In genomic region chr6:100288730-100289035, GRCm38 (mm10) we compare ENCODE assay signal across 7 mouse cellular contexts. TPM values are rescaled to one million over a fixed set of nuclear protein-coding genes. Genes with fewer than 3 reads are reported as not detected.
DNase-seq lines count a peak whose midpoint lies in the region; ATAC-seq lines count a peak whose summit lies in the region.

No protein-coding gene starts in this region.

- H3K9me3 ChIP-seq in liver, embryonic 13.5 days (replicated peaks) = no peaks in the 10 kb centered on the region

- peak overlapping the region; percentile 88 for H3K27ac ChIP-seq in liver, embryonic 13.5 days

- no peak overlapping the region for H3K9ac ChIP-seq in liver, embryonic 13.5 days

- 35% methylated on average over 4 of the region's 4 CpGs for WGBS in liver, embryonic 13.5 days (ENCODE audit: insufficient replicate concordance)

- peak overlapping the region; percentile 81 for H3K4me3 ChIP-seq in liver, embryonic 13.5 days (replicated peaks)

- no peak for ATAC-seq in liver, embryonic 13.5 days (ENCODE audit: low read depth)

- 0 out of 2 replicates have a peak, but pooled peaks cover 5% of the 10 kb centered on the region for H3K27me3 ChIP-seq in liver, embryonic 13.5 days

- H3K4me2 ChIP-seq in liver, embryonic 13.5 days = peak overlapping the region; percentile 100

- H3K4me1 ChIP-seq in liver, embryonic 13.5 days (replicated peaks) = peaks cover 39% of the 10 kb centered on the region

- peaks cover 3% of the 10 kb centered on the region; the same call in 1 of the 2 replicates for H3K36me3 ChIP-seq in liver, embryonic 13.5 days

- peak; percentile 29 for DNase-seq in left cerebral cortex, postnatal 4 days
- DNase-seq in left cerebral cortex, adult 11 months (ENCODE audit: low spot score) = no peak
- peak; percentile 18 for DNase-seq in adrenal gland, adult 8-10 months
- peak; percentile 51 to 59 for DNase-seq in cerebellum, postnatal 10 days
- no peak for DNase-seq in liver, embryonic 13.5 days
- DNase-seq in layer of hippocampus, postnatal 14 days (ENCODE audit: low spot score in 2 of 2) = no peak
- DNase-seq in layer of hippocampus, adult 18-20 months (ENCODE audit: low spot score in 2 of 2) = no peak

- intact Hi-C loops in left cerebral cortex, postnatal 4 days (cut with DNase I) = loop anchor here (5.0 to 10.0 kb wide), 2 partner anchors 356 to 386 kb away; no protein-coding TSS in a partner anchor

RNA-seq across cellular contexts. Expression of gene Rybp, which starts 1.4 kb away (rescaled TPM):
- 10 to 100 TPM; 67.6 to 70.6 TPM for total RNA-seq in left cerebral cortex, postnatal 4 days (2021)
- 10 to 100 TPM; 22.0 to 31.9 (median 28.6) TPM for total RNA-seq in adrenal gland, adult 8-10 months (2022)
- 4.9 and 7.2 TPM in 2 replicates for polyA plus RNA-seq in liver, embryonic 13.5 days (2015; fragmentation: Nextera tagmentation; extraction: Ambion mirVana)
- 10 to 100 TPM; 56.7 to 58.7 TPM for total RNA-seq in layer of hippocampus, postnatal 14 days (2021)
- total RNA-seq in layer of hippocampus, adult 18-20 months (2021) = 10 to 100 TPM; 57.0 to 57.9 TPM

Comparison
In these comparisons a context has a peak if more than half of its experiments do, and no peak if none do; other contexts are left out.
1. DNase-seq: peak in left cerebral cortex, postnatal 4 days (single experiment), adrenal gland, adult 8-10 months (single experiment) and cerebellum, postnatal 10 days (2 of 2); none in left cerebral cortex, adult 11 months (single experiment), liver, embryonic 13.5 days (single experiment), layer of hippocampus, postnatal 14 days (0 of 2) and layer of hippocampus, adult 18-20 months (0 of 2).